Mouse (Mus musculus) forebrain, embryonic 14.5 days (tissue): Measurements from ENCODE around the gene Heg1. TPM values are rescaled to one million over a fixed set of nuclear protein-coding genes. Genes with fewer than 3 reads are reported as not detected.
A peak's percentile ranks its signal among the peaks of the same experiment; 100 is the strongest.

Source experiments
- ATAC-seq: fragments of 200-750 bp; cut with Nextera tagmentation; 2 replicates; pipeline ENCODE4 v1.8.0; 2017; ENCODE audit warnings: mild to moderate bottlenecking, moderate library complexity
- DNase-seq: peaks from one replicate; pipeline ENCODE4 v3.0.0-alpha.2; 2015; ENCODE audit warnings: low spot score
- H3K27ac ChIP-seq: fragments of 300-500 bp; sonication (generic); 2 replicates; pipeline ENCODE4 v1.5.1; 2014; ENCODE audit warnings: low read depth, mild to moderate bottlenecking, control low read depth, low read length, moderate library complexity
- H3K27me3 ChIP-seq: fragments of 300-500 bp; sonication (generic); replicated peaks from 2 replicates; pipeline ENCODE4 v1.6.1; 2014; ENCODE audit warnings: low read length, control low read depth, mixed read lengths; ENCODE audit not compliant: control insufficient read depth, insufficient read depth
- H3K36me3 ChIP-seq: fragments of 300-500 bp; sonication (generic); 2 replicates; pipeline ENCODE4 v1.6.1; 2014; ENCODE audit warnings: low read length, control low read depth; ENCODE audit not compliant: control insufficient read depth, insufficient read depth
- H3K4me1 ChIP-seq: fragments of 300-500 bp; sonication (generic); 2 replicates; pipeline ENCODE4 v1.6.1; 2014; ENCODE audit warnings: antibody characterized with exemption, low read length, control low read depth; ENCODE audit not compliant: control insufficient read depth, insufficient read depth
- H3K4me2 ChIP-seq: fragments of 300-500 bp; sonication (generic); 2 replicates; pipeline ENCODE4 v1.6.1; 2014; ENCODE audit warnings: mild to moderate bottlenecking, control low read depth, low read length
- H3K4me3 ChIP-seq: fragments of 300-500 bp; sonication (generic); 2 replicates; pipeline ENCODE4 v1.5.1; 2014; ENCODE audit warnings: low read depth, low read length, control low read depth
- H3K9ac ChIP-seq: fragments of 300-500 bp; sonication (generic); 2 replicates; pipeline ENCODE4 v1.6.1; 2014; ENCODE audit warnings: mild to moderate bottlenecking, low read length, control low read depth, moderate library complexity
- H3K9me3 ChIP-seq: fragments of 300-500 bp; sonication (generic); replicated peaks from 2 replicates; pipeline ENCODE4 v1.6.1; 2016; ENCODE audit warnings: low read length, control low read depth, mixed read lengths; ENCODE audit not compliant: control insufficient read depth
- WGBS: fragments of 180-500 bp; shearing (Covaris S2); extraction: QIAGEN DNeasy Blood & Tissue Kit; methylation state at CpG from one replicate; pipeline ENCODE4 v1.1.7; 2014; 5-methylcytosine and 5-hydroxymethylcytosine counted together
- polyA plus RNA-seq: library from polyadenylated mRNA; unstranded; fragments of >200 nt; fragmentation: Nextera tagmentation; extraction: Ambion mirVana; gene quantifications from 2 replicates; pipeline ENCODE4 v1.2.1, GENCODE M21; 2014

Heg1 gene
- polyA plus RNA-seq = 14.3 and 15.0 TPM in 2 replicates

- 2% methylated on average over 38 of the region's 57 CpGs for WGBS
Observed at GRCm38 (mm10) chr16:33684162-33684702, at the start of gene Heg1. Gene Heg1 (plus strand): TSS chr16:33684370.

GRCm38 (mm10) chr16:33635836-33636595, 48.2 kb upstream of the Heg1 start:
- 85% methylated on average over 12 of the region's 12 CpGs for WGBS
- no peak overlapping the region for H3K9ac ChIP-seq
- H3K36me3 ChIP-seq = no peaks in the 10 kb centered on the region
- H3K4me2 ChIP-seq = no peak overlapping the region
- no peak for DNase-seq
- H3K9me3 ChIP-seq = no peaks in the 10 kb centered on the region
- no peak for ATAC-seq
- H3K27me3 ChIP-seq = no peaks in the 10 kb centered on the region
- no peak overlapping the region for H3K4me3 ChIP-seq
- H3K4me1 ChIP-seq = no peaks in the 10 kb centered on the region
- no peak overlapping the region for H3K27ac ChIP-seq

More at GRCm38 (mm10) chr16:33684162-33684702, at the start of gene Heg1:
- Histone ChIP-seq H3K27me3 (no peaks in the 10 kb centered on the region), H3K27ac (peak within 1 kb of the TSS; percentile 80), H3K4me3 (peak within 1 kb of the TSS; percentile 86), H3K4me1 (peaks cover 23% of the 10 kb centered on the region), H3K9me3 (no peaks in the 10 kb centered on the region), H3K9ac (peak within 1 kb of the TSS; percentile 97), H3K36me3 (0 out of 2 replicates have a peak, but pooled peaks cover 3% of the 10 kb centered on the region), H3K4me2 (peak within 1 kb of the TSS; percentile 81)
- DNase-seq = peak; percentile 78
- peak; percentile 85 for ATAC-seq

- H3K27ac ChIP-seq = no peak overlapping the region
- no peak overlapping the region for H3K4me3 ChIP-seq
- no peaks in the 10 kb centered on the region for H3K9me3 ChIP-seq
- no peak for ATAC-seq
- no peak overlapping the region for H3K9ac ChIP-seq
- DNase-seq = no peak
- H3K27me3 ChIP-seq = no peaks in the 10 kb centered on the region
- H3K4me1 ChIP-seq = no peaks in the 10 kb centered on the region
- WGBS = 82% methylated on average over 3 of the region's 3 CpGs
- H3K4me2 ChIP-seq = no peak overlapping the region
- H3K36me3 ChIP-seq = no peaks in the 10 kb centered on the region
Observed at GRCm38 (mm10) chr16:33641779-33642178, 42.4 kb upstream of the Heg1 start.

- ATAC-seq (no peak), DNase-seq (no peak)
- H3K4me2 ChIP-seq = no peak overlapping the region
- H3K9me3 ChIP-seq = peaks cover 11% of the 10 kb centered on the region; the same call in 1 of the 2 replicates
- no peak overlapping the region for H3K9ac ChIP-seq
- no peak overlapping the region for H3K27ac ChIP-seq
- 94% methylated on average over 6 of the region's 6 CpGs for WGBS
- H3K36me3 ChIP-seq = no peaks in the 10 kb centered on the region
- no peak overlapping the region for H3K4me3 ChIP-seq
- no peaks in the 10 kb centered on the region for H3K4me1 ChIP-seq
- no peaks in the 10 kb centered on the region for H3K27me3 ChIP-seq
Observed at GRCm38 (mm10) chr16:33653116-33653515, 31.1 kb upstream of the Heg1 start.

- Histone ChIP-seq H3K4me3 (no peak overlapping the region), H3K4me1 (no peaks in the 10 kb centered on the region), H3K36me3 (no peaks in the 10 kb centered on the region), H3K9me3 (peaks cover 5% of the 10 kb centered on the region; the same call in 1 of the 2 replicates), H3K4me2 (no peak overlapping the region), H3K27ac (no peak overlapping the region), H3K27me3 (no peaks in the 10 kb centered on the region), H3K9ac (no peak overlapping the region)
- WGBS = 94% methylated on average over 3 of the region's 3 CpGs
- ATAC-seq (no peak), DNase-seq (no peak)
Observed at GRCm38 (mm10) chr16:33655443-33655842, 28.7 kb upstream of the Heg1 start.

- Histone ChIP-seq H3K27ac (no peak overlapping the region), H3K9me3 (no peaks in the 10 kb centered on the region), H3K4me3 (no peak overlapping the region), H3K27me3 (no peaks in the 10 kb centered on the region), H3K36me3 (no peaks in the 10 kb centered on the region), H3K4me1 (no peaks in the 10 kb centered on the region), H3K4me2 (no peak overlapping the region), H3K9ac (no peak overlapping the region)
- DNase-seq (no peak), ATAC-seq (no peak)
- WGBS = 94% methylated on average over 3 of the region's 3 CpGs
Observed at GRCm38 (mm10) chr16:33657191-33657590, 27.0 kb upstream of the Heg1 start.

- Histone ChIP-seq H3K9me3 (no peaks in the 10 kb centered on the region), H3K4me2 (no peak overlapping the region), H3K9ac (no peak overlapping the region), H3K27me3 (no peaks in the 10 kb centered on the region), H3K4me1 (no peaks in the 10 kb centered on the region), H3K36me3 (no peaks in the 10 kb centered on the region), H3K27ac (no peak overlapping the region), H3K4me3 (no peak overlapping the region)
- ATAC-seq (no peak), DNase-seq (no peak)
- 95% methylated on average over 3 of the region's 3 CpGs for WGBS
Observed at GRCm38 (mm10) chr16:33658121-33658520, 26.0 kb upstream of the Heg1 start.

GRCm38 (mm10) chr16:33659521-33659920, 24.6 kb upstream of the Heg1 start:
- no peak overlapping the region for H3K4me2 ChIP-seq
- DNase-seq = no peak
- H3K27me3 ChIP-seq = no peaks in the 10 kb centered on the region
- no peak overlapping the region for H3K9ac ChIP-seq
- no peak overlapping the region for H3K4me3 ChIP-seq
- no peak for ATAC-seq
- WGBS = 81% methylated on average over 5 of the region's 5 CpGs
- H3K36me3 ChIP-seq = no peaks in the 10 kb centered on the region
- H3K27ac ChIP-seq = no peak overlapping the region
- H3K4me1 ChIP-seq = no peaks in the 10 kb centered on the region
- H3K9me3 ChIP-seq = no peaks in the 10 kb centered on the region

GRCm38 (mm10) chr16:33660125-33660524, 24.0 kb upstream of the Heg1 start:
- Histone ChIP-seq H3K4me3 (no peak overlapping the region), H3K27me3 (no peaks in the 10 kb centered on the region), H3K4me2 (no peak overlapping the region), H3K36me3 (no peaks in the 10 kb centered on the region), H3K27ac (no peak overlapping the region), H3K4me1 (no peaks in the 10 kb centered on the region), H3K9me3 (no peaks in the 10 kb centered on the region), H3K9ac (no peak overlapping the region)
- ATAC-seq = no peak
- WGBS = 74% methylated on average over 5 of the region's 5 CpGs
- DNase-seq = no peak
